Mouse (Mus musculus): ENCODE measurements around the gene Cox7b.

DNA sequence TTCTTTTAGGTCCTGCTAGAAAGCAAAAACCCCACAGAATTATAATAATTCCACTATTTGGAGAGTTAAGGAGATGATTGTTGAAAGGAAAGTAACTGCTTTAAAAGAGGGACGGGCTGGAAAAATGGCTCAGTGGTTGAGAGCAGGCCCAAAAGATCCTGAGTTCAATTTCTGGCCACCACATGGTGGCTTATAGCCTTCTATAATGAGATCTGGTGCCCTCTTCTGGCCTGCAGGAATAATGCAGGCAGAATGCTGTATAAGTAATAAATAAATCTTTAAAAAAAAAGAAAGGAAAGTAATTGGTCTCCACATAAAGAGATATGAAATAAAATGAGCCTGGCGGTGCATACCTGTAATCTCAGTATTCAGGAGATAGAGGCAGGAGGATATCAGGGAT, 2.3 kb upstream of the Cox7b start:
- peak; percentile 66 for TF ChIP-seq CTCF (IDR thresholded peaks at IDR 0.05; ENCODE audit: low read depth)
- no peak for TF ChIP-seq EP300 (IDR thresholded peaks at IDR 0.05; ENCODE audit: low read depth)

Data from liver, embryonic 14.5 days (tissue).